Mouse (Mus musculus) kidney, adult 8-10 months (tissue): Measurements from ENCODE around the gene Scn1a.

Experiments used
- DNase-seq, 2 experiments: peaks; one replicate each; pipeline ENCODE4 v3.0.0; 2022

Scn1a gene

GRCm38 (mm10) chr2:66240334-66240733, 200.3 kb downstream of the Scn1a start:
- DNase-seq, result no peak

GRCm38 (mm10) chr2:66238886-66239285, 201.8 kb downstream of the Scn1a start:
- DNase-seq, result no peak

GRCm38 (mm10) chr2:66220954-66221353, 219.7 kb downstream of the Scn1a start:
- no peak for DNase-seq
